Mouse (Mus musculus) left cerebral cortex, adult 18-20 months (tissue): ENCODE measurements around the gene BC048562. TPM values are rescaled to one million over a fixed set of nuclear protein-coding genes. Genes with fewer than 3 reads are reported as not detected.
A peak's percentile ranks its signal among the peaks of the same experiment; 100 is the strongest.

ENCODE experiments used
- DNase-seq, 2 experiments: peaks; one replicate each; pipeline ENCODE4 v3.0.0; 2021 to 2022; ENCODE audit warnings: low spot score in 2 of 2, mixed read lengths in 1 of 2
- long read RNA-seq, 2 experiments: library from polyadenylated mRNA; stranded (forward); transcript quantifications; one replicate each; pipeline ENCODE4 v2.0.0; 2021
- total RNA-seq, 2 experiments: library from RNA; stranded (reverse); gene quantifications; 2 replicates each; pipeline ENCODE4 v1.2.3; 2021

BC048562 gene
- total RNA-seq: not detected
- long read RNA-seq, experiment 1: 0 reads
- long read RNA-seq, experiment 2: 0 reads

GRCm38 (mm10) chr9:108436182-108436581, at the start of gene BC048562:
TSS of gene BC048562 (plus strand) at chr9:108436482.
- no peak for DNase-seq

- DNase-seq: no peak
These were observed 49.5 kb upstream of the BC048562 start for GRCm38 (mm10) chr9:108386816-108387215.

- no peak for DNase-seq
These were observed 47.7 kb upstream of the BC048562 start for GRCm38 (mm10) chr9:108388601-108389000.

- peak in 1 of 2 experiments; percentile 13 for DNase-seq
These were observed 47.1 kb upstream of the BC048562 start for GRCm38 (mm10) chr9:108389220-108389619.

GRCm38 (mm10) chr9:108392676-108393075, 43.6 kb upstream of the BC048562 start, which contains the start of gene 1700102P08Rik:
TSS of gene 1700102P08Rik (plus strand) at chr9:108392805.
- no peak for DNase-seq

GRCm38 (mm10) chr9:108394191-108394590, 42.1 kb upstream of the BC048562 start:
- no peak for DNase-seq

- DNase-seq: no peak
These were observed 40.9 kb upstream of the BC048562 start for GRCm38 (mm10) chr9:108395427-108395826.

GRCm38 (mm10) chr9:108398324-108398723, 38.0 kb upstream of the BC048562 start:
- DNase-seq: no peak

- peak; percentile 42 to 57 for DNase-seq
These were observed 34.9 kb upstream of the BC048562 start for GRCm38 (mm10) chr9:108401186-108401960.

- peak; percentile 50 to 74 for DNase-seq
These were observed 33.2 kb upstream of the BC048562 start for GRCm38 (mm10) chr9:108403081-108403480.

- DNase-seq: no peak
These were observed 31.8 kb upstream of the BC048562 start for GRCm38 (mm10) chr9:108404451-108404850.

- no peak for DNase-seq
These were observed 26.7 kb upstream of the BC048562 start for GRCm38 (mm10) chr9:108409535-108409934.

- peak; percentile 67 to 75 for DNase-seq
These were observed 24.8 kb upstream of the BC048562 start for GRCm38 (mm10) chr9:108411381-108411942.

GRCm38 (mm10) chr9:108412221-108412620, 24.1 kb upstream of the BC048562 start:
- peak in 1 of 2 experiments; percentile 36 for DNase-seq

- DNase-seq: no peak
These were observed 7.9 kb upstream of the BC048562 start, which contains the start of gene Ccdc36 for GRCm38 (mm10) chr9:108428384-108428783. TSS of gene Ccdc36 (minus strand) at chr9:108428484.

GRCm38 (mm10) chr9:108431431-108432067, 4.7 kb upstream of the BC048562 start:
- no peak for DNase-seq

GRCm38 (mm10) chr9:108439176-108439575, 2.9 kb downstream of the BC048562 start:
- no peak for DNase-seq

- peak; percentile 29 to 53 for DNase-seq
These were observed 4.2 kb downstream of the BC048562 start for GRCm38 (mm10) chr9:108440485-108440884.

- DNase-seq: peak; percentile 36 to 49
These were observed 5.1 kb downstream of the BC048562 start for GRCm38 (mm10) chr9:108441236-108441919.

GRCm38 (mm10) chr9:108445125-108445524, 8.8 kb downstream of the BC048562 start:
- no peak for DNase-seq

GRCm38 (mm10) chr9:108449860-108450259, 13.6 kb downstream of the BC048562 start:
- peak; percentile 58 to 63 for DNase-seq
